Mouse (Mus musculus) myocyte (in vitro differentiated cells): ENCODE measurements around the gene Ssr3.

Experiments
- MAX ChIP-seq: IDR thresholded peaks from one replicate; pipeline ENCODE4 v1.6.1; 2011; ENCODE audit warnings: low read depth, mild to moderate bottlenecking, control low read depth
- MYOD1 ChIP-seq, 3 experiments: IDR thresholded peaks; one replicate each; pipeline ENCODE4 v1.6.1; 2011; ENCODE audit warnings: control low read depth in 2 of 3, low read depth in 2 of 3, mild to moderate bottlenecking in 2 of 3, moderate library complexity in 1 of 3; ENCODE audit not compliant: insufficient read length in 2 of 3, control insufficient read depth in 1 of 3
- POLR2A ChIP-seq: IDR thresholded peaks from one replicate; pipeline ENCODE4 v1.6.1; 2011; ENCODE audit warnings: low read depth, mild to moderate bottlenecking, control low read depth, moderate library complexity; ENCODE audit not compliant: insufficient read length
- REST ChIP-seq: IDR thresholded peaks from one replicate; pipeline ENCODE4 v1.6.1; 2011; ENCODE audit warnings: mild to moderate bottlenecking, control low read depth, moderate library complexity; ENCODE audit not compliant: insufficient read depth, insufficient read length
- TCF12 ChIP-seq: IDR thresholded peaks from one replicate; pipeline ENCODE4 v1.6.1; 2011; ENCODE audit warnings: mild to moderate bottlenecking, control low read depth; ENCODE audit not compliant: poor library complexity, insufficient read depth, severe bottlenecking
- USF1 ChIP-seq: IDR thresholded peaks from one replicate; pipeline ENCODE4 v1.6.1; 2011; ENCODE audit warnings: low read depth, mild to moderate bottlenecking, control low read depth, moderate library complexity

GRCm38 (mm10) chr3:65391784-65392420 is 521 bp downstream of the Ssr3 start:
- TF ChIP-seq POLR2A (no peak), MAX (no peak), MYOD1 (IDR thresholded peaks at IDR 0.05; ENCODE audit: control insufficient read depth in 1 of 3, insufficient read length in 2 of 3, low read depth in 2 of 3) (no peak), TCF12 (no peak), USF1 (no peak), REST (no peak)
